Mouse (Mus musculus) megakaryocyte progenitor cell, adult 5-6 weeks (primary cell): Measurements from ENCODE around the gene Mymx. TPM values are rescaled to one million over a fixed set of nuclear protein-coding genes. Genes with fewer than 3 reads are reported as not detected.
"Not testable (repeated sequence)": the region's sequence is repeated elsewhere in the genome, so short reads cannot be mapped to it uniquely, and the experiment has no call there.

Experiments
- ATAC-seq: replicated peaks from 2 replicates; pipeline ENCODE4 v1.8.0; 2016; ENCODE audit warnings: mild to moderate bottlenecking, moderate TSS enrichment, inconsistent platforms; ENCODE audit not compliant: poor library complexity
- total RNA-seq, 2 experiments: library from RNA; stranded (forward) in 1 of 2; stranded (reverse) in 1 of 2; fragments of 157-497, 149-512 nt in 1 of 2; fragments of 200-1000 nt in 1 of 2; gene quantifications; 2 replicates each; pipeline versions ENCODE4 v1.2.3 to v1.2.4; 2015 to 2017

Mymx gene
- total RNA-seq (2015) (not detected in 2 replicates), total RNA-seq (2017) (not detected in 2 replicates)

GRCm38 (mm10) chr17:45601877-45602304, at the start of gene Mymx:
Mymx (minus strand) TSS chr17:45602102.
- no peak for ATAC-seq

GRCm38 (mm10) chr17:45644185-45644584, 42.3 kb upstream of the Mymx start:
- ATAC-seq = no peak

- peak; percentile 74 for ATAC-seq
Observed at GRCm38 (mm10) chr17:45642701-45643100, 40.8 kb upstream of the Mymx start.

- ATAC-seq = no peak
Observed at GRCm38 (mm10) chr17:45641981-45642380, 40.1 kb upstream of the Mymx start.

GRCm38 (mm10) chr17:45638596-45639295, 36.8 kb upstream of the Mymx start:
- no peak for ATAC-seq

GRCm38 (mm10) chr17:45634033-45634432, 32.1 kb upstream of the Mymx start:
- no peak for ATAC-seq

GRCm38 (mm10) chr17:45631940-45632339, 30.0 kb upstream of the Mymx start:
- ATAC-seq = no peak

- ATAC-seq = no peak
Observed at GRCm38 (mm10) chr17:45630992-45631391, 29.1 kb upstream of the Mymx start.

GRCm38 (mm10) chr17:45629861-45630694, 28.2 kb upstream of the Mymx start:
- peak; percentile 78 for ATAC-seq

- no peak for ATAC-seq
Observed at GRCm38 (mm10) chr17:45628885-45629855, 27.3 kb upstream of the Mymx start.

GRCm38 (mm10) chr17:45628160-45628559, 26.3 kb upstream of the Mymx start:
- ATAC-seq = no peak

GRCm38 (mm10) chr17:45626577-45627134, 24.8 kb upstream of the Mymx start:
- ATAC-seq = peak; percentile 92

GRCm38 (mm10) chr17:45623425-45623824, 21.5 kb upstream of the Mymx start:
- not testable (repeated sequence) for ATAC-seq

- peak; percentile 76 for ATAC-seq
Observed at GRCm38 (mm10) chr17:45619386-45620256, 17.7 kb upstream of the Mymx start.

GRCm38 (mm10) chr17:45618941-45619385, 17.1 kb upstream of the Mymx start:
- ATAC-seq = peak; percentile 75

- no peak for ATAC-seq
Observed at GRCm38 (mm10) chr17:45617655-45618054, 15.8 kb upstream of the Mymx start.

GRCm38 (mm10) chr17:45616679-45617078, 14.8 kb upstream of the Mymx start:
- no peak for ATAC-seq

GRCm38 (mm10) chr17:45616046-45616650, 14.2 kb upstream of the Mymx start:
- no peak for ATAC-seq

GRCm38 (mm10) chr17:45612921-45613320, 11.0 kb upstream of the Mymx start:
- peak; percentile 97 for ATAC-seq
